Mouse (Mus musculus) erythroblast, embryonic 14.5 days (primary cell): ENCODE measurements around the gene Sbf1. TPM values are rescaled to one million over a fixed set of nuclear protein-coding genes. Genes with fewer than 3 reads are reported as not detected.

Experiments
- H3K27me3 ChIP-seq: 2 replicates; pipeline ENCODE4 v1.6.1; 2012; ENCODE audit warnings: inconsistent platforms; ENCODE audit not compliant: control insufficient read depth
- H3K36me3 ChIP-seq: 2 replicates; pipeline ENCODE4 v1.6.1; 2012; ENCODE audit warnings: mild to moderate bottlenecking, inconsistent platforms; ENCODE audit not compliant: control insufficient read depth
- H3K4me1 ChIP-seq: 2 replicates; pipeline ENCODE4 v1.6.1; 2012; ENCODE audit warnings: inconsistent platforms; ENCODE audit not compliant: control insufficient read depth
- H3K4me3 ChIP-seq: replicated peaks from 2 replicates; pipeline ENCODE3; 2012; ENCODE audit warnings: moderate library complexity, mild to moderate bottlenecking, inconsistent platforms
- H3K9me3 ChIP-seq: 2 replicates; pipeline ENCODE4 v1.6.1; 2012; ENCODE audit warnings: low read length, inconsistent platforms, mixed read lengths; ENCODE audit not compliant: control insufficient read depth
- GATA1 ChIP-seq: IDR thresholded peaks from 2 replicates; pipeline ENCODE4 v1.6.1; 2012; ENCODE audit warnings: low read length, inconsistent platforms, mixed read lengths
- TAL1 ChIP-seq: IDR thresholded peaks from 3 replicates; pipeline ENCODE4 v1.6.1; 2012; ENCODE audit warnings: low read length, inconsistent platforms, mixed read lengths
- polyA plus RNA-seq: library from polyadenylated mRNA; stranded (reverse); fragments of >175 nt; gene quantifications from 2 replicates; pipeline ENCODE4 v1.2.3, GENCODE M21; 2012

The Sbf1 gene
- polyA plus RNA-seq, 1 experiment = 28.7 TPM

- no peaks in the 10 kb centered on the region for H3K9me3 ChIP-seq
- peaks cover 50% of the 10 kb centered on the region for H3K36me3 ChIP-seq
- TF ChIP-seq TAL1 = no peak
- TF ChIP-seq GATA1 = no peak
- no peak overlapping the region for H3K4me3 ChIP-seq
- H3K27me3 ChIP-seq = no peaks in the 10 kb centered on the region
- peaks cover 21% of the 10 kb centered on the region for H3K4me1 ChIP-seq
These were observed 36.2 kb upstream of the Sbf1 start for GRCm38 (mm10) chr15:89351302-89351701.

GRCm38 (mm10) chr15:89350447-89350846 is 35.3 kb upstream of the Sbf1 start:
- no peaks in the 10 kb centered on the region for H3K27me3 ChIP-seq
- H3K4me3 ChIP-seq = no peak overlapping the region
- no peaks in the 10 kb centered on the region for H3K9me3 ChIP-seq
- TF ChIP-seq TAL1 = no peak
- no peak for TF ChIP-seq GATA1
- H3K4me1 ChIP-seq = peaks cover 21% of the 10 kb centered on the region
- peaks cover 50% of the 10 kb centered on the region for H3K36me3 ChIP-seq

- no peaks in the 10 kb centered on the region; the same call in 1 of the 2 replicates for H3K27me3 ChIP-seq
- no peak for TF ChIP-seq GATA1
- no peak overlapping the region for H3K4me3 ChIP-seq
- no peaks in the 10 kb centered on the region for H3K36me3 ChIP-seq
- no peaks in the 10 kb centered on the region for H3K9me3 ChIP-seq
- no peaks in the 10 kb centered on the region for H3K4me1 ChIP-seq
These were observed 28.2 kb upstream of the Sbf1 start for GRCm38 (mm10) chr15:89343325-89343724.

- Histone ChIP-seq H3K4me3 (no peak overlapping the region), H3K4me1 (no peaks in the 10 kb centered on the region), H3K36me3 (no peaks in the 10 kb centered on the region), H3K27me3 (no peaks in the 10 kb centered on the region; the same call in 1 of the 2 replicates), H3K9me3 (no peaks in the 10 kb centered on the region)
- TF ChIP-seq TAL1 (no peak), GATA1 (no peak)
These were observed 26.6 kb upstream of the Sbf1 start for GRCm38 (mm10) chr15:89341678-89342077.

GRCm38 (mm10) chr15:89340136-89340535 is 25.0 kb upstream of the Sbf1 start:
- Histone ChIP-seq H3K4me1 (no peaks in the 10 kb centered on the region), H3K27me3 (no peaks in the 10 kb centered on the region; the same call in 1 of the 2 replicates), H3K9me3 (no peaks in the 10 kb centered on the region), H3K36me3 (no peaks in the 10 kb centered on the region), H3K4me3 (no peak overlapping the region)
- TF ChIP-seq TAL1 (no peak), GATA1 (no peak)

GRCm38 (mm10) chr15:89339696-89340095 is 24.6 kb upstream of the Sbf1 start:
- H3K27me3 ChIP-seq = no peaks in the 10 kb centered on the region; the same call in 1 of the 2 replicates
- H3K4me1 ChIP-seq = no peaks in the 10 kb centered on the region
- H3K4me3 ChIP-seq = no peak overlapping the region
- no peaks in the 10 kb centered on the region for H3K36me3 ChIP-seq
- H3K9me3 ChIP-seq = no peaks in the 10 kb centered on the region
- TF ChIP-seq GATA1 = no peak
- no peak for TF ChIP-seq TAL1

GRCm38 (mm10) chr15:89336422-89336821 is 21.3 kb upstream of the Sbf1 start:
- Histone ChIP-seq H3K9me3 (no peaks in the 10 kb centered on the region), H3K27me3 (peaks cover 3% of the 10 kb centered on the region), H3K36me3 (no peaks in the 10 kb centered on the region), H3K4me3 (no peak overlapping the region), H3K4me1 (no peaks in the 10 kb centered on the region)
- TF ChIP-seq TAL1 (no peak), GATA1 (no peak)

- no peaks in the 10 kb centered on the region for H3K9me3 ChIP-seq
- H3K36me3 ChIP-seq = no peaks in the 10 kb centered on the region
- peaks cover 3% of the 10 kb centered on the region; the same call in 1 of the 2 replicates for H3K27me3 ChIP-seq
- no peaks in the 10 kb centered on the region for H3K4me1 ChIP-seq
- H3K4me3 ChIP-seq = no peak overlapping the region
- TF ChIP-seq TAL1 (no peak), GATA1 (no peak)
These were observed 19.8 kb upstream of the Sbf1 start for GRCm38 (mm10) chr15:89334774-89335537.

- H3K9me3 ChIP-seq = no peaks in the 10 kb centered on the region
- H3K27me3 ChIP-seq = peaks cover 3% of the 10 kb centered on the region; the same call in 1 of the 2 replicates
- no peaks in the 10 kb centered on the region for H3K36me3 ChIP-seq
- H3K4me1 ChIP-seq = no peaks in the 10 kb centered on the region
- H3K4me3 ChIP-seq = no peak within 1 kb of the TSS
- TF ChIP-seq TAL1 (no peak), GATA1 (no peak)
These were observed 19.2 kb upstream of the Sbf1 start, which contains the start of gene Miox for GRCm38 (mm10) chr15:89334271-89334670. Gene Miox, plus strand, starts transcription at chr15:89334398.

GRCm38 (mm10) chr15:89326441-89326840 is 11.3 kb upstream of the Sbf1 start:
- no peak overlapping the region for H3K4me3 ChIP-seq
- H3K4me1 ChIP-seq = peaks cover 14% of the 10 kb centered on the region
- no peaks in the 10 kb centered on the region for H3K9me3 ChIP-seq
- peaks cover 27% of the 10 kb centered on the region for H3K27me3 ChIP-seq
- no peaks in the 10 kb centered on the region for H3K36me3 ChIP-seq
- TF ChIP-seq GATA1 (no peak), TAL1 (no peak)
